Mouse (Mus musculus) erythroblast, embryonic 14.5 days (primary cell): ENCODE data around the gene Ddx17. TPM values are rescaled to one million over a fixed set of nuclear protein-coding genes. Genes with fewer than 3 reads are reported as not detected.

Source experiments
- H3K27me3 ChIP-seq: 2 replicates; pipeline ENCODE4 v1.6.1; 2012; ENCODE audit warnings: inconsistent platforms; ENCODE audit not compliant: control insufficient read depth
- H3K36me3 ChIP-seq: 2 replicates; pipeline ENCODE4 v1.6.1; 2012; ENCODE audit warnings: mild to moderate bottlenecking, inconsistent platforms; ENCODE audit not compliant: control insufficient read depth
- H3K4me1 ChIP-seq: 2 replicates; pipeline ENCODE4 v1.6.1; 2012; ENCODE audit warnings: inconsistent platforms; ENCODE audit not compliant: control insufficient read depth
- H3K4me3 ChIP-seq: replicated peaks from 2 replicates; pipeline ENCODE3; 2012; ENCODE audit warnings: moderate library complexity, mild to moderate bottlenecking, inconsistent platforms
- H3K9me3 ChIP-seq: 2 replicates; pipeline ENCODE4 v1.6.1; 2012; ENCODE audit warnings: low read length, inconsistent platforms, mixed read lengths; ENCODE audit not compliant: control insufficient read depth
- GATA1 ChIP-seq: IDR thresholded peaks from 2 replicates; pipeline ENCODE4 v1.6.1; 2012; ENCODE audit warnings: low read length, inconsistent platforms, mixed read lengths
- TAL1 ChIP-seq: IDR thresholded peaks from 3 replicates; pipeline ENCODE4 v1.6.1; 2012; ENCODE audit warnings: low read length, inconsistent platforms, mixed read lengths
- polyA plus RNA-seq: library from polyadenylated mRNA; stranded (reverse); fragments of >175 nt; gene quantifications from 2 replicates; pipeline ENCODE4 v1.2.3, GENCODE M21; 2012

The Ddx17 gene
- polyA plus RNA-seq, 1 experiment, result 2.4 TPM

- Histone ChIP-seq H3K27me3 (no peaks in the 10 kb centered on the region), H3K4me3 (no peak overlapping the region), H3K36me3 (peaks cover 48% of the 10 kb centered on the region), H3K4me1 (no peaks in the 10 kb centered on the region; the same call in 1 of the 2 replicates), H3K9me3 (peaks cover 2% of the 10 kb centered on the region; the same call in 1 of the 2 replicates)
- no peak for TF ChIP-seq TAL1
- TF ChIP-seq GATA1, result no peak
Measured at GRCm38 (mm10) chr15:79525564-79525963, 21.0 kb downstream of the Ddx17 start.

- Histone ChIP-seq H3K4me3 (peak overlapping the region; percentile 28), H3K4me1 (peaks cover 21% of the 10 kb centered on the region), H3K9me3 (peaks cover 13% of the 10 kb centered on the region; the same call in 1 of the 2 replicates), H3K36me3 (no peaks in the 10 kb centered on the region), H3K27me3 (peaks cover 42% of the 10 kb centered on the region)
- TF ChIP-seq TAL1 (no peak), GATA1 (no peak)
Measured at GRCm38 (mm10) chr15:79519400-79520220, 26.9 kb downstream of the Ddx17 start.

DNA sequence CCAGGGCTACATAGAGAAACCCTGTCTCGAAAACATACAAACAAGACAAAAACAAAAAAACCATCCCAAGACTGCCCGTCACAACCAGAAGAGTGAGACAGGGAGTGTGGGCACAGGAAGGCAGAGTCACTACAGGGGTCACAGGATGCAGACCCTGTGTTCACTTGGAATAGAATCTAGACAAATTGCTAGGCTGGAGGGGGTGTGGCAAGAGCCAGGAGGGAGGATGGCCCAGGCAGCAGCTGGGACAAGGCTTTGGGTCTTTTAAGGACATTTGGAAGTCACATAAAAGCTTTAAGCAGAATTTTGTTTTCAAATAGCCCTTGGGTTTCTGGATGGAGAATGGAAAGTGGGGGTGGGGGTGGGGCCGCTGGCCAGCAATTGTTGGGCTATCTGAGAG, 28.0 kb downstream of the Ddx17 start:
- Histone ChIP-seq H3K9me3 (peaks cover 18% of the 10 kb centered on the region; the same call in 1 of the 2 replicates), H3K4me1 (peaks cover 21% of the 10 kb centered on the region), H3K4me3 (no peak overlapping the region), H3K27me3 (peaks cover 53% of the 10 kb centered on the region), H3K36me3 (no peaks in the 10 kb centered on the region)
- TF ChIP-seq TAL1, result no peak
- no peak for TF ChIP-seq GATA1

DNA sequence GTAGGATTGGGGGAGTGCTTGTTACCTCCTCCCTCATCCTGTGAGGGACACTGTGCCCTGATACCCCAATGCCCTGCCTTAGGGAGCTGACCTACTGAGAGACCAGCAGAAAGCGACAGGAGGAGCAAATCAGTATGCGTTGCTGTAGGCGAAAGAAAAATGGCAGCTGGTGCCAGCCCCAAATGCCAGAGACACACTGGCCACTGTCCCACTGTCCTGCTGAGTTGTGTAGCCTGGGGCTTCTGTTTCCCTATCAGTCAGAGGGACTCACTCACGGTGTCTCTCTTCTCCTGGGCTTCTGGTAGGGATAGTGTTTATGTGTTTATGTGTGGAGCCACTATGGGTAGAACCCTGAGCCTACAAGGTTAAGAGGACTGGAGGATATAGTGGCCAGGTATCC, 28.8 kb downstream of the Ddx17 start:
- no peak for TF ChIP-seq TAL1
- no peak for TF ChIP-seq GATA1
- Histone ChIP-seq H3K9me3 (peaks cover 16% of the 10 kb centered on the region; the same call in 1 of the 2 replicates), H3K36me3 (no peaks in the 10 kb centered on the region), H3K4me3 (no peak overlapping the region), H3K27me3 (peaks cover 61% of the 10 kb centered on the region), H3K4me1 (peaks cover 21% of the 10 kb centered on the region)

DNA sequence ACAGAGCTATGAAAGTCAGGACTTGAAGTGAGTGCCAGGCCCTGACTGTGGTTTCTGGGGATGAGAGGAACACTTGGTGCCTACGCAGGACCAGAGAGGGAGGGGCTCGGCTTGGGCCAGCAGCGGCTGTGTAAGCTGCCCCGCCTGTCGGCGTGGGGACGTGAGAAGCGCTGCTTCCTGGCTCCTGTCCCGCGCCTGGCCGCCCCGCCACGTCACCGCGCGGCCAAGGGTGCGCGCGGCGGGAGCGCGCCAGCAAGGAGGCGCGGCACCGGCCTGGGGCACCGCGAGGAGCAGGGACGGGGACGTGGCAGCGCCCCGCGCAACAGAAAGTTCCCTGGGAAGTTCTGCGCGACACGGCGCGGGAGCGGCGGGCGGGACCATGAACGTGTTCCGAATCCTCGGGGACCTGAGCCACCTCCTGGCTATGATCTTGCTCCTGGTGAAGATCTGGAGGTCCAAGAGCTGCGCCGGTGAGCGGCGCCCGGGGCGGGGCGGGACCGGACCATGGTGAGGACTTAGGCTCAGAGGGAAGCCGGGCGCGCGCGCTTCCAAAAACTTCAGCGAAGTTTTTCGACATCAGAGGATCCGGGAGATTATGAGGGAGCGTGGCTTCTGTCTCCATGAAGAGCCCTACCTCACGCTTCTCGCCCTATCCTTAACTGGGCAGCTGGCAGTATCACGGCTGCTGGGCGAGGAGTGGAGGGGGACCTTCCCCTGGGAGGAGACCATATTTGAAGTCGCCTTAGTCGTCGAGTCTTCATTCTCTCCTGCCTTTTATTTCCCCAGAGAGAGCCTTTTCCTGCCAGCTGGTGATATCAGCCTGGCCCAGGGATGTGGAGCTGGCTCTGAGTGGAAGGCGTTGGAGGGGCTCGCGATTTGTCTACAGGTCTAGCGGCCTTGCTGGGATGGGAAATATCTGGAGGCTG, 30.1 kb downstream of the Ddx17 start, which contains the start of gene Kdelr3:
Kdelr3 (plus strand) TSS at position 241 of the 926 bp plus-strand sequence.
- TF ChIP-seq GATA1 (no peak), TAL1 (no peak)
- H3K4me3 ChIP-seq, result peak within 1 kb of the TSS; percentile 41
- no peaks in the 10 kb centered on the region for H3K36me3 ChIP-seq
- peaks cover 74% of the 10 kb centered on the region for H3K27me3 ChIP-seq
- peaks cover 16% of the 10 kb centered on the region; the same call in 1 of the 2 replicates for H3K9me3 ChIP-seq
- peaks cover 21% of the 10 kb centered on the region for H3K4me1 ChIP-seq

GRCm38 (mm10) chr15:79513940-79514339, 32.6 kb downstream of the Ddx17 start:
- TF ChIP-seq TAL1 (no peak), GATA1 (no peak)
- Histone ChIP-seq H3K9me3 (peaks cover 12% of the 10 kb centered on the region; the same call in 1 of the 2 replicates), H3K27me3 (peaks cover 93% of the 10 kb centered on the region), H3K4me1 (peaks cover 10% of the 10 kb centered on the region), H3K4me3 (no peak overlapping the region), H3K36me3 (no peaks in the 10 kb centered on the region)

- H3K9me3 ChIP-seq, result peaks cover 12% of the 10 kb centered on the region; the same call in 1 of the 2 replicates
- H3K27me3 ChIP-seq, result peaks cover 97% of the 10 kb centered on the region
- no peak overlapping the region for H3K4me3 ChIP-seq
- TF ChIP-seq TAL1 (no peak), GATA1 (no peak)
- no peaks in the 10 kb centered on the region for H3K36me3 ChIP-seq
- peaks cover 6% of the 10 kb centered on the region for H3K4me1 ChIP-seq
Measured at GRCm38 (mm10) chr15:79511553-79512320, 34.8 kb downstream of the Ddx17 start.

DNA sequence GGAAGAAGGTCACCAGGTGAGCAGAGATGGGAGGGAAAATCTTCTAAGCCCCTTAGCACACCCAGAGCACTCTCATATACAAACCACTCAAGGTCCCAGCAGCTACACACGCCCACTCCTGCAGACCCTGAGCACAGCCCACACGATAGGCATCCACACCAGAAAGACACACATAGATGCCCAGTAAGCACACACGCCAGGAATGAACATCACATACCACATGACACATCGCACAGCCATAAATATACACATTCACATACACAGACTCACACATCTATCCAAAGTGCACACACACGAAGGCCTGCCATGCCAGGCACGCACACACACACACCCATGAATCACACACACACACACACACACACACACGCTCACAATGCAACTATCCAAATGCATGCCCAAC, 36.1 kb downstream of the Ddx17 start:
- peaks cover 8% of the 10 kb centered on the region; the same call in 1 of the 2 replicates for H3K9me3 ChIP-seq
- no peak overlapping the region for H3K4me3 ChIP-seq
- TF ChIP-seq TAL1, result no peak
- TF ChIP-seq GATA1, result no peak
- no peaks in the 10 kb centered on the region for H3K4me1 ChIP-seq
- no peaks in the 10 kb centered on the region for H3K36me3 ChIP-seq
- H3K27me3 ChIP-seq, result peaks cover 97% of the 10 kb centered on the region
